10 mouse cellular contexts compared by ENCODE assay signal in the genomic region with DNA sequence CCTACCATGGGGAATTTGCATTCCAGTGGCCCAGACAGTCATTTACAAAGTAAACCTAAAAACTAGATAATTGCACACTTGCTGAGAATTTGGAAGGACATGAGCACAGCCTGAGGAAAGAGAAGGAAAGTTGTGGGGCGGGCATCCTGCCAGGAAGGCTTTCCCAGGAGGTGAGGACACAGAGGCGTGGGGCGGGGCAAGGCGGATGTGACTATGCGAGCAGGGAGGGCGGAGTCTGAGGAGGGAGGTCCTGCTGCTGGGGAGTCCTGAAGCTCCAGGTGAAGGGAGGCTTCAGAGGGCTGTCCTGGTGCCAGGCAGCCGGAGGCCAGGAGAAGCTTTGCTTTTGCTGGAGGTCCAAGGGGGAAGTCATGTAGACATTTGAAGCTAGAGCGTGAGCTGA.
DNase-seq lines count a peak whose midpoint lies in the region; ATAC-seq lines count a peak whose summit lies in the region.
"Had no signal": no experiment of that assay in that cellular context is flagged by ENCODE, and none has a peak within 500 bp of the region (broad histone marks: within the 10 kb centered on the region; RNA-seq: fewer than 3 reads in every experiment).

No protein-coding gene starts in this region.

- H3K36me3 ChIP-seq in liver, embryonic 12.5 days, result no peaks in the 10 kb centered on the region
- H3K36me3 ChIP-seq in limb, embryonic 15.5 days, result no peaks in the 10 kb centered on the region
- no peaks in the 10 kb centered on the region for H3K36me3 ChIP-seq in midbrain, embryonic 13.5 days
- H3K36me3 ChIP-seq: liver, embryonic 13.5 days; neural tube, embryonic 13.5 days had no signal

- H3K27ac ChIP-seq in liver, embryonic 12.5 days, result no peak overlapping the region
- no peak overlapping the region for H3K27ac ChIP-seq in limb, embryonic 15.5 days
- H3K27ac ChIP-seq in midbrain, embryonic 13.5 days, result no peak overlapping the region
- H3K27ac ChIP-seq: liver, embryonic 13.5 days; neural tube, embryonic 13.5 days had no signal

- peak; percentile 41 for DNase-seq in liver
- peak; percentile 58 for DNase-seq in gastrocnemius, postnatal 10 days
- peak; percentile 58 to 80 for DNase-seq in urinary bladder, postnatal 36 days (ENCODE audit: low spot score in 2 of 2)
- DNase-seq in thymus, postnatal 4 days, result no peak
- DNase-seq in B cell, adult 2 months, result no peak
- DNase-seq: liver, embryonic 13.5 days had no signal

- H3K4me3 ChIP-seq in liver, embryonic 12.5 days, result no peak overlapping the region
- H3K4me3 ChIP-seq in limb, embryonic 15.5 days, result no peak overlapping the region
- no peak overlapping the region for H3K4me3 ChIP-seq in midbrain, embryonic 13.5 days (replicated peaks)
- H3K4me3 ChIP-seq: liver, embryonic 13.5 days; neural tube, embryonic 13.5 days had no signal

- H3K27me3 ChIP-seq in liver, embryonic 12.5 days (replicated peaks), result no peaks in the 10 kb centered on the region
- no peaks in the 10 kb centered on the region for H3K27me3 ChIP-seq in limb, embryonic 15.5 days
- H3K27me3 ChIP-seq in midbrain, embryonic 13.5 days, result no peaks in the 10 kb centered on the region
- H3K27me3 ChIP-seq: liver, embryonic 13.5 days; neural tube, embryonic 13.5 days had no signal

- no peak overlapping the region for H3K4me2 ChIP-seq in liver, embryonic 12.5 days
- no peak overlapping the region for H3K4me2 ChIP-seq in limb, embryonic 15.5 days
- H3K4me2 ChIP-seq in midbrain, embryonic 13.5 days (replicated peaks), result no peak overlapping the region
- H3K4me2 ChIP-seq: liver, embryonic 13.5 days; neural tube, embryonic 13.5 days had no signal

- H3K9me3 ChIP-seq in liver, embryonic 12.5 days (replicated peaks), result no peaks in the 10 kb centered on the region
- H3K9me3 ChIP-seq in limb, embryonic 15.5 days, result no peaks in the 10 kb centered on the region
- no peaks in the 10 kb centered on the region for H3K9me3 ChIP-seq in midbrain, embryonic 13.5 days
- H3K9me3 ChIP-seq: liver, embryonic 13.5 days; neural tube, embryonic 13.5 days had no signal

- 64% methylated on average over 8 of the region's 8 CpGs for WGBS in liver, embryonic 12.5 days (ENCODE audit: insufficient replicate concordance)
- WGBS in limb, embryonic 15.5 days, result 56% methylated on average over 8 of the region's 8 CpGs
- 74% methylated on average over 8 of the region's 8 CpGs for WGBS in midbrain, embryonic 13.5 days

- ATAC-seq in liver, embryonic 12.5 days, result no peak
- 0 out of 2 replicates have a peak, but pooled peaks have one; percentile 50 for ATAC-seq in limb, embryonic 15.5 days (ENCODE audit: insufficient number of reproducible peaks, low FRiP score, low TSS enrichment, low read depth)
- ATAC-seq in midbrain, embryonic 13.5 days, result no peak

- H3K9ac ChIP-seq in liver, embryonic 12.5 days, result no peak overlapping the region
- no peak overlapping the region for H3K9ac ChIP-seq in limb, embryonic 15.5 days
- no peak overlapping the region for H3K9ac ChIP-seq in midbrain, embryonic 13.5 days (replicated peaks)
- H3K9ac ChIP-seq: liver, embryonic 13.5 days; neural tube, embryonic 13.5 days had no signal

- H3K4me1 ChIP-seq in liver, embryonic 12.5 days, result 0 out of 2 replicates have a peak, but pooled peaks cover 10% of the 10 kb centered on the region
- peaks cover 12% of the 10 kb centered on the region for H3K4me1 ChIP-seq in limb, embryonic 15.5 days
- peaks cover 6% of the 10 kb centered on the region; the same call in 1 of the 2 replicates for H3K4me1 ChIP-seq in midbrain, embryonic 13.5 days (replicated peaks)
- H3K4me1 ChIP-seq: liver, embryonic 13.5 days had no signal

Comparison
In these comparisons a context has a peak if more than half of its experiments do, and no peak if none do; other contexts are left out.
1. DNase-seq: peak in liver (single experiment), gastrocnemius, postnatal 10 days (single experiment) and urinary bladder, postnatal 36 days (2 of 2); none in thymus, postnatal 4 days (single experiment) and B cell, adult 2 months (0 of 2).